Mouse (Mus musculus): Measurements from ENCODE around the gene Ubxn11. TPM values are rescaled to one million over a fixed set of nuclear protein-coding genes. Genes with fewer than 3 reads are reported as not detected.

The Ubxn11 gene
- total and polyA plus RNA-seq, 3 experiments, result 1.6 to 6.9 (median 2.1) TPM

DNA sequence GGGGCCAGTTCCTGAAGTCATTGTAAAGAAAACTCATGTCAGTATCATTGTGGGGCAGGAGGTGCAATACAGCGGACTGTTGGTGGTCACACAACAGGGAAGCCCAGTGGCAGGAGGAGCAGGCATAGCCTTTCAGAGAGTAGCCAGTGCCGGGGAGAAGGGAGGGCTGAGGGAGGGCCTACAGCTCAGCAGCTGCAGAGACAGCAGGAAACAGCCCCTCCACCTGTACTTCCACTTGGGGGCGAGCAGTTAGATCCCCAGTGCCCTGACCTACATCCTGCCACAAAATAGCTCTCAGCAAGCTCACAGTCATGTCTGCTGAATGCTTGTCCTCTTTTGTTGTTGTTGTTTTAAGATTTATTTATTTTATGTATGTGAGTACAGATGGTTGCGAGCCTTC, 19.2 kb downstream of the Ubxn11 start:
- DNase-seq, result peak in 1 of 2 experiments; percentile 37
- TF ChIP-seq POLR2A (IDR thresholded peaks at IDR 0.05; ENCODE audit: insufficient read depth, low read depth, low read length) (no peak), EP300 (IDR thresholded peaks at IDR 0.05; ENCODE audit: insufficient read depth, low read depth, low read length) (no peak), CTCF (IDR thresholded peaks at IDR 0.05) (no peak)
- Histone ChIP-seq H3K9ac (ENCODE audit: low read depth, low read length) (no peak overlapping the region), H3K4me3 (no peak overlapping the region), H3K4me1 (ENCODE audit: control insufficient read depth, insufficient read depth, low read length) (no peaks in the 10 kb centered on the region), H3K27me3 (ENCODE audit: control insufficient read depth, insufficient read depth, low read length) (no peaks in the 10 kb centered on the region), H3K27ac (no peak overlapping the region), H3K36me3 (ENCODE audit: control insufficient read depth, insufficient read depth, low read length) (no peaks in the 10 kb centered on the region), H3K79me2 (replicated peaks; ENCODE audit: control insufficient read depth, insufficient read depth, low read length) (no peaks in the 10 kb centered on the region)
- 54% methylated on average over 4 of the region's 4 CpGs for WGBS
- intact Hi-C loops (cut with DNase I), result loop anchor here (5.0 kb wide), 1 partner anchor 84 kb away; no protein-coding TSS in a partner anchor

DNA sequence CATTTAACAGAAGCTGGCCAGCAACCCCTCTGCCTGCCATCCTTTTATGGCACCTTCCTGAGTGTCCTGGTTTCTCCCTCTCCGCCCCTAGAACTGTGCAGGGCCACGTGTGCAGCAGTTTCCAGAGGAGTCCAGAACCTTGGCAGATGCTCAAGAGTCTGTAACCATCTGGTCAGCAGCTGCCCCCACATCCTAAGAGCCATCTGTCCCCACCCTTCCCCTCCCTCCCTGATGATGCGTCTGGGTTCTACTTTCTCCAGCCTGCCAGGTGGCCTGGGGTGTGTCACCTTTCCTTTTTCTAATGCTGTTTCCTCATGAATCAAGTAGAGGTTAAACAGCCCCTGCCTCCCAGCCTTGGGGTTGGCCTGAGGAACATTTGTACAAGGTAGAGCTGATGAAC, 19.9 kb downstream of the Ubxn11 start:
- intact Hi-C loops (cut with DNase I), result loop anchor here (5.0 kb wide), 1 partner anchor 85 kb away; no protein-coding TSS in a partner anchor
- no peak overlapping the region for H3K9ac ChIP-seq (ENCODE audit: low read depth, low read length)
- TF ChIP-seq CTCF (IDR thresholded peaks at IDR 0.05), result no peak
- no peak for TF ChIP-seq POLR2A (IDR thresholded peaks at IDR 0.05; ENCODE audit: insufficient read depth, low read depth, low read length)
- no peak for TF ChIP-seq EP300 (IDR thresholded peaks at IDR 0.05; ENCODE audit: insufficient read depth, low read depth, low read length)
- no peaks in the 10 kb centered on the region for H3K79me2 ChIP-seq (replicated peaks; ENCODE audit: control insufficient read depth, insufficient read depth, low read length)
- no peaks in the 10 kb centered on the region for H3K4me1 ChIP-seq (ENCODE audit: control insufficient read depth, insufficient read depth, low read length)
- H3K36me3 ChIP-seq (ENCODE audit: control insufficient read depth, insufficient read depth, low read length), result no peaks in the 10 kb centered on the region
- WGBS, result 32% methylated on average over 3 of the region's 3 CpGs
- no peak overlapping the region for H3K27ac ChIP-seq
- H3K27me3 ChIP-seq (ENCODE audit: control insufficient read depth, insufficient read depth, low read length), result no peaks in the 10 kb centered on the region
- peak in 1 of 2 experiments; percentile 36 for DNase-seq
- no peak overlapping the region for H3K4me3 ChIP-seq

GRCm38 (mm10) chr4:134123147-134123546, 20.8 kb downstream of the Ubxn11 start:
- H3K36me3 ChIP-seq (ENCODE audit: control insufficient read depth, insufficient read depth, low read length), result no peaks in the 10 kb centered on the region
- TF ChIP-seq POLR2A (IDR thresholded peaks at IDR 0.05; ENCODE audit: insufficient read depth, low read depth, low read length) (no peak), EP300 (IDR thresholded peaks at IDR 0.05; ENCODE audit: insufficient read depth, low read depth, low read length) (no peak), CTCF (IDR thresholded peaks at IDR 0.05) (no peak)
- intact Hi-C loops (cut with DNase I), result loop anchor here (5.0 kb wide), 1 partner anchor 86 kb away; no protein-coding TSS in a partner anchor
- no peak overlapping the region for H3K9ac ChIP-seq (ENCODE audit: low read depth, low read length)
- no peak overlapping the region for H3K4me3 ChIP-seq
- DNase-seq, result no peak
- 94% methylated on average over 6 of the region's 6 CpGs for WGBS
- no peaks in the 10 kb centered on the region for H3K79me2 ChIP-seq (replicated peaks; ENCODE audit: control insufficient read depth, insufficient read depth, low read length)
- H3K27me3 ChIP-seq (ENCODE audit: control insufficient read depth, insufficient read depth, low read length), result no peaks in the 10 kb centered on the region
- H3K4me1 ChIP-seq (ENCODE audit: control insufficient read depth, insufficient read depth, low read length), result no peaks in the 10 kb centered on the region
- H3K27ac ChIP-seq, result no peak overlapping the region

DNA sequence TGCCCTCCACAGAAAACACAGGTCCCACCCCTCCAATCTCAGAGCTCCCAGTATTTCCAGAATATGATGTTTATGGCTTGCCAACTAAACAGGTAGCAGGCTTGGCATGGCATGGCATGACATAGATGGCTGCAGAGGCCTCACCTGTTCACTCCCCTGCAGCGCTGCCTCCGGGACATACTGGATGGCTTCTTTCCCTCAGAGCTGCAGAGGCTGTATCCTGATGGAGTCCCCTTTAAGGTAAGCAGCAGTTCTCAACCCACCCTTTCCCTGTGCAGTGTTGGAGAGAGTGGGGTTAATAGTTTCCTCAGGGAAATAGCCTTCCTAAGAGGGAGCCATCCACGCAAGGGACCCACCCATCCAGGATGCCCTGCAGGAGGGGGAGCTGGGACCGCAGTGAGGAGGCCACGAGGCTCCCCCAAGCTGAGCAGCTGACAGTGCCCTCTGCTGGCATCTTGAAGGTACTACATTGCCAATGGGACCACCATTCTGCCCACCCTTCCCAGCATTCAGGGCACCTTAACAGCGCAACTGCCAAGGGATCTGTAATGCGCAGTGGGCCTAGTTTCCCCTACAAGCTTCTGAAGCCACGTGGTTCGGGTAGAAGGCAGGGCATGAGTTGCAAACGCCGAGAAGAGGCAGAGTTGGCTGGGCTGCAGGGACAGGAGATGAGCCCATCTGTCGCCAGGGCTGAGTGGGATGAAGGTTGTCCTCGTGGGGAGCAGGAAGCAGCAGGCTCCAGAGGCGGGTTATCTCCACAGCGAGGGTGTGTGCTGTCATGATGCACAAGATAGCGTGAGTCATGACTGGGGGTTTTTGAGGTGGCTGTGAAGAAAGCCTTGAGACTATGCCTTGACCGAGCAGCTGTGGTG, 21.5 kb downstream of the Ubxn11 start:
- DNase-seq, result peak; percentile 45 to 55
- no peak for TF ChIP-seq EP300 (IDR thresholded peaks at IDR 0.05; ENCODE audit: insufficient read depth, low read depth, low read length)
- peak; percentile 94 for TF ChIP-seq CTCF (IDR thresholded peaks at IDR 0.05)
- no peak overlapping the region for H3K9ac ChIP-seq (ENCODE audit: low read depth, low read length)
- H3K4me3 ChIP-seq, result no peak overlapping the region
- H3K27ac ChIP-seq, result no peak overlapping the region
- H3K27me3 ChIP-seq (ENCODE audit: control insufficient read depth, insufficient read depth, low read length), result no peaks in the 10 kb centered on the region
- H3K36me3 ChIP-seq (ENCODE audit: control insufficient read depth, insufficient read depth, low read length), result no peaks in the 10 kb centered on the region
- no peaks in the 10 kb centered on the region for H3K79me2 ChIP-seq (replicated peaks; ENCODE audit: control insufficient read depth, insufficient read depth, low read length)
- intact Hi-C loops (cut with DNase I), result loop anchor here (2.0 to 5.0 kb wide), 2 partner anchors 31 to 87 kb away; no protein-coding TSS in a partner anchor
- 18% methylated on average over 17 of the region's 17 CpGs for WGBS
- no peaks in the 10 kb centered on the region for H3K4me1 ChIP-seq (ENCODE audit: control insufficient read depth, insufficient read depth, low read length)

DNA sequence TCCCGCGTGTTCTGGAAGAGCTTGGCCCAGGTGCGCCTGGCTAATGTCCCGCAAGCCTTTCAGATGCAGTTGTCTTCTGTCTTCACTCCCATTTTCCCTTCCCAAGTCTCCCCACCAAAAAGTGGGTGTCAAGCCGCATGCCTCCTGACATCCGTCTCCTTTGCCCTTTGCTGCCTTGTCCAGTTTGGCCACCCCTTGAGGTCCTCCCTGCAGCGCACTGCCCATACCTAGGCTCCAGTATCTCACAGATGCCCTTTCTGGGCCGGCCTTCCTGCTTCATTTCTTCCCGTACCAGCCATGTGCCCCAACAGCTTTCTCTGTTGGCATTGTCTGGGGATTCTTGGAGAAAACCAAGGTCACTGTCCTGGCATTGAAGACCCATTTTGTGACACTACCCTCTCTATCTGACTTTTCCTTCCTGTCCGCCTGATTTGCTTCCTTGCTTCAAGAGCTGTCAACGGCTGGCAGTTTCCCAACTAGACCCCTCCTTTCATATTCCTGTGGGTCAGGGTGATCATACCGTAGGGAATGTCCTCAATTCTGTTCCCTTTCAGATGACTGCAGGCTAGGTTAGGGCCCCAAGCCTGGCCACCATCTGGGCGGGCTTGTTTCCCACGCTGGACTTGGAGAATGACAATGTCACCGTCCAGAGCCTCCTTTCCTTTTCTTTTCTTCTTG, 23.2 kb downstream of the Ubxn11 start:
- Histone ChIP-seq H3K79me2 (replicated peaks; ENCODE audit: control insufficient read depth, insufficient read depth, low read length) (no peaks in the 10 kb centered on the region), H3K27me3 (ENCODE audit: control insufficient read depth, insufficient read depth, low read length) (no peaks in the 10 kb centered on the region), H3K27ac (no peak overlapping the region), H3K4me1 (ENCODE audit: control insufficient read depth, insufficient read depth, low read length) (no peaks in the 10 kb centered on the region; the same call in 1 of the 2 replicates), H3K36me3 (ENCODE audit: control insufficient read depth, insufficient read depth, low read length) (no peaks in the 10 kb centered on the region), H3K9ac (ENCODE audit: low read depth, low read length) (no peak overlapping the region), H3K4me3 (no peak overlapping the region)
- 76% methylated on average over 15 of the region's 15 CpGs for WGBS
- DNase-seq, result no peak
- TF ChIP-seq POLR2A (IDR thresholded peaks at IDR 0.05; ENCODE audit: insufficient read depth, low read depth, low read length) (no peak), EP300 (IDR thresholded peaks at IDR 0.05; ENCODE audit: insufficient read depth, low read depth, low read length) (no peak), CTCF (IDR thresholded peaks at IDR 0.05) (no peak)
- intact Hi-C loops (cut with DNase I), result loop anchor here (2.0 kb wide), 1 partner anchor 33 kb away; no protein-coding TSS in a partner anchor
